Mouse (Mus musculus) spleen, adult 12 weeks (tissue): Measurements from ENCODE around the gene Scin.
"Not testable (repeated sequence)": the region's sequence is repeated elsewhere in the genome, so short reads cannot be mapped to it uniquely, and the experiment has no call there.

Experiments used
- DNase-seq: peaks from one replicate; pipeline ENCODE4 v3.0.0; 2022; ENCODE audit warnings: low spot score

The Scin gene

DNA sequence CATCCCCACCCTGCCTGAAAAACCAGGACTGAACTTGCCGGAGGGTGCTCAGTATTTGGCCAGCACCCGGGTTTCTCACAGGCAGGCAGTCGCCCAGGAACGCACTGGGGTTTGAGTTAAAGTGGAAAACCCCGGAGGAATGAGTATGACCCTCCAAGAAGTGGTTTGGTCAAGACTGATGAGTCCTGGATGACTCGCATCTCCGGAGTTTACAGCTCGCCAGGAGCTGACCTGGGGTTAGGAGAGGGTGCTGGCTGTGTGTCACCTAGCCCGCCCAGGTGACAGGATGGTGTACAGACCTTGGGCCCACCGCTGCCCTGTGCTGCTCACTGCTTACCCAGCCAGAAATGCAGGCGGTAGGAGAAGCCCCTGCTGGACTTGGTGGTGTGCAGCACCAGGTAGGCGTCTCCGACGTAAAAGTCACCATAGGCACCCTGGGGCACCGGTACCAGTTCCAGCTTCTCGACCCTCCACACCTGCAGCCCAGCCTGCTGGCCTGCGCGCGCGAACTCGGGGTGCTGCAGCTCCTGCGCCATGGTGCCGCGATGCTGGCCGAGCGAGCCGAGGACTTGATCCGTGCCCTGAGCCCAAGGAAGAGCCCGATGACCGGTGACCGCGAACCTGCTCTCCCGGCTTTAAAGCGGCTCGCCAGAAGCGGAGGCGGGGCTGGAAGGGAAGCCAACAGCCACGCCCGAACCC lies at the start of gene Scin:
Gene Scin, minus strand, starts transcription at position 656 of the 699 bp plus-strand sequence.
- no peak for DNase-seq

DNA sequence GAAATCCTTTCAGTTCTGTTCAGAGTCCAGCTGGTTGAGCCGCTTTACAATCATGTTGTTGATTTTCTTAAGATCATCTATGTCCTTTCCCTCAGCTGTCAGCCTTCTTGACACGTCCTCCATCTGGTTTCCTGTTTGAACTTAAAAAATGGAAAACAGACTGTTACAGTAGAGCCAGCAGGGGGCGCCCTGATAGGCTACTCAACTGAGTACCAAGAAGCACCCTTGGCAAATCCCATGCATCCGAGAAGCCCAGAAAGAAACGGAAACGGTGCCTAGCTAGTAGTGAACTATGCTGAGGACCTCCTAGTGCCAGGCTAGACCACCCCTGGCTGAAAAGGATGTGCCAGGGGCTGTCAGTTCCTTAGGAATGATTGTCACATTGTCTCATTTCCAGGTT lies 43.1 kb upstream of the Scin start:
- DNase-seq = no peak

- DNase-seq = no peak
These were observed 42.1 kb upstream of the Scin start for GRCm38 (mm10) chr12:40176158-40176557.

DNA sequence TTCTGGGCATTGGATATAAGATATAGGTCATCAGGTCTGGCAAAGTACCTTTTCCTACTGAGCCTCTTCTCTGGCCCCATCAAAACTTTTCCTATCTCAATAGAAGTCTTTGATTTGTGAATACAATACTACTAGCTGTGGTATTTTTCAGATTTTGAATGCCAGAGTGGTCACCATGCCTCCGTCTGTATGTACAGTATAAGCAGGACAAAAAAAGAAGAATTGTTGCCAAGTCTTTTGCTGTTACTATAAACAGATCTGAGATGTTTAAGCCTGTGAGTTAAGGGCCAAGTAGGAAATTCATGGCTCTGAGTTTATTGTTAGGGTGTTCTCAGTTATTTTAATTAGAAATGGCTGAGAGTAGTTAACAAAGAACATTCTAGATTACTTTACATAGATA lies 41.1 kb upstream of the Scin start:
- DNase-seq = not testable (repeated sequence)

DNA sequence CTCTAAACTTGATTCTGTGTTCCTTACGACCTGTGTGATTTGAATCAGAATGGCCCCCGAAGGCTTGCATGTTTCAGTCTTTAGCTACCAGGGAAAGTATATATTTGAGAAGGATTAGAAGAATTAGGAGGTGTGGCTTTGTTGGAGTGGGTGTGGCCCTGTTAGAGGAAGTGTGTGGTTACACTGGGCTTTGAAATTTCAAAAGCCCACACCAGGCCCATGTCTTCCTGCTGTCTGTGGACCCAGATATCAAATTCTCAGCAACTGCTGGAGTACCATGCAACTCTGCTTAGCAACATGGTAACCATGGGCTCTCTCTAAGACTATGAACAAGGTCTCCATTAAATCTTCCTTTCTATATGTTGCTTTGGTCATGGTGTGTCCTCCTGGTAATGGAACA lies 37.6 kb upstream of the Scin start:
- no peak for DNase-seq

GRCm38 (mm10) chr12:40169675-40170074 lies 35.6 kb upstream of the Scin start:
- DNase-seq = no peak

- DNase-seq = no peak
These were observed 30.6 kb upstream of the Scin start for GRCm38 (mm10) chr12:40164621-40165020.

DNA sequence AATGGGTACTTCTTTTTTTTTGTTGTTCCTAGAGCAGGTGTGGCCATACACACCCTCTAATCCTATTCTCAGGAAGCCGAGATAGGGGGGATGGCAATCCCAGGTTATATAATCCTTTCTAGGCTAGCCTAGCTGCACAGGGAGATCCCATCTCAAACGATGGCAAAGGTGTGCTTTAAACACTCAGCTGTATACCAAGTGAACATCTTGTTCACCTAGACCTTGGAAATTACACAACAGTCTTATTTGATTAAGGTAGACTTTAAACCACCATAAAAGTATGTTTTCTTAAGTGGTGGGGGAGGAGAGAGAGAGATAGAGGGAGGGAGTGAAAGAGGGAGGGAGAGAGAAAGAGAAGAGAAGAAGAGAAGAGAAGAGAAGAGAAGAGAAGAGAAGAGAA lies 26.7 kb upstream of the Scin start:
- no peak for DNase-seq

DNA sequence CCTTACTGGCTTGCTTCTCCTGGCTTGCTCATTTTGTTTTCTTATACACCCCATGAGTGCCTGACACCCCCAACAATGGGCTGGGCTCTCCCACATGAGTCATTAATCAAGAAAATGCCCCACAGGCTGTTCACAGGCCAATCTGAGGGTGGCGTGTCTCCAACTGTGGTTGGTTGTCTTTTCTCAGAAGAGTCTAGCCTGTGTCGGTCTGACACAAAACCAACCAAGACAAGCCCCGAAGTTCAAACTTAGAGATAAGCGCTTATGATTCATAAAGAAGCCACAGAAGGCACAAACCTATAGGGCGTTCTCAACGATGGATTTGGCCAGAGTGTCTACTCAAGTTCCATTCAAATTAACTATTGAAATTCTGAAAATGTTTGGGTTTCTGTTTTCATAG lies 20.2 kb upstream of the Scin start:
- DNase-seq = no peak

GRCm38 (mm10) chr12:40152353-40153069 lies 18.5 kb upstream of the Scin start:
- no peak for DNase-seq

- DNase-seq = no peak
These were observed 13.3 kb upstream of the Scin start for GRCm38 (mm10) chr12:40147319-40147718.

GRCm38 (mm10) chr12:40146510-40146909 lies 12.5 kb upstream of the Scin start:
- DNase-seq = no peak

GRCm38 (mm10) chr12:40140706-40141105 lies 6.7 kb upstream of the Scin start:
- no peak for DNase-seq

DNA sequence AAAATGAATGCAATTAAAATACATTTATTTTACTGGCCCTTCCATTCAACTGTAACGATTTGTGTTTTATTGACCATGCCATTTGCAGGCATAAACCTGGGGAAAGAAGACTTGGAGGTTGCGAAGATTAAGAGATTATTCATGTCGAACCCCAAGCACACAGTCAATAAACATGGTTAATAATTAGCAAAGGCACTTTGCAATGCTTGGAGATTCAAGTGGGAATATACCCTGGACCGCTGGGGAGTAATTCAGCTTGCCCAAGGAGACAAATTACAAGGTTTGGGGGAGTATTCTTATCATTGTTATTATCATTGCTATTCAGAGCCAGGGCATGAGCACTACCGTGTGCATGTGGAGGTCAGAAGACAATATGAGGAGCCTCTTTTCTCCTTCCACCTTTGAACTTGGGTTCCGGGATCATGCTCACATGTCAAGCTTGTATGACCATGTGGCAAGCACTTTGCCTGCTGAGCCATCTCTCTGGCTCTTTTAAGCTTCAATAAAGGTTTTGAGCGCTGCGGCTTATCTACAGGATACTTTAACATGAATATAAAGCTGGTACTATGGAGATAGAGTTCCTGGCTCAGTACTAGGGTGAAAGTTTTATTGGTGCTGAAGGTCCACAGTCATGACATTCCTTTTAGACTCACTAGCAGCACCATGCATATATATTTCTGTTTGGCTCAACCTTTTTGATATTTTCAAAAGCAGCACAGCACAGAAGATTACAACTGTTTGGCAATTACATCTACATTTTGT lies 5.6 kb upstream of the Scin start:
- DNase-seq = no peak

GRCm38 (mm10) chr12:40134529-40134928 lies 501 bp upstream of the Scin start:
- DNase-seq = no peak

DNA sequence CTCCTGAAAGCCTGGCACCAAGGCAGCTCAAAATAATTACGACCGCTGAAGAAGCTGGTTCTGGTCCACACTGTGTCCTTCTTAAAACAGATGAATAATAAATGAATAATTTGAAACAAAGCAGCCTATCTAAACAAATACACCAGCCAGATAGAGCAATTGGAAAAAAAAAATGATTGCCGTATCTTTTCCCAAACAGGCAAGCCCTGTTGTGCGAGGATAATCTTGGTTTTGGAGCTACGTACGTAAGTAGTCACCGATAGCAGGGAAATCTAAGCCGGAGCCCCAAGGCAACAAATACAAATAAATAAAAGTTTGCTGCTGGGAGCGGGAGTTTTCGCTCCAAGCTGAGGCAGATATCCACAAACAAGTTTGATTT lies 845 bp downstream of the Scin start:
- DNase-seq = no peak

GRCm38 (mm10) chr12:40118872-40119271 lies 15.2 kb downstream of the Scin start:
- DNase-seq = no peak

DNA sequence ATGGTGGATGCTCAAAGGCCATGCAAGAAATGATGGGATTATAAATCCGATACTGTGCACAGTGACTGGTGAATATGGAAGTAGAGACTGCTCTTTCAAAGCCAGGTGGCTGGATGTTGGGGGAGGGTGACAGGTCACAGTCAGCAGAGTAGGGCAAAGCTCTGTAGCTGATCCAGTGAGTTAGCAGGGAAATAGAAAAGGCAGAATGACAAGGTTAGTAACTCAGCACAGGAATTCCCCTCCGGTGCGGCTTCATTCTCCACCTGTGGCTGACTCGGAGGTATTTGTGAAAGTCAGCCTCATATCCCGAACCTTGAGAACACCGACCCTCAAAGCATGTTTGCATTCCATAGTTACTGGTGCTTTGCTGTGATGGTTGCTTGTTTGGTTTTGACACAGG lies 17.0 kb downstream of the Scin start:
- DNase-seq = no peak

DNA sequence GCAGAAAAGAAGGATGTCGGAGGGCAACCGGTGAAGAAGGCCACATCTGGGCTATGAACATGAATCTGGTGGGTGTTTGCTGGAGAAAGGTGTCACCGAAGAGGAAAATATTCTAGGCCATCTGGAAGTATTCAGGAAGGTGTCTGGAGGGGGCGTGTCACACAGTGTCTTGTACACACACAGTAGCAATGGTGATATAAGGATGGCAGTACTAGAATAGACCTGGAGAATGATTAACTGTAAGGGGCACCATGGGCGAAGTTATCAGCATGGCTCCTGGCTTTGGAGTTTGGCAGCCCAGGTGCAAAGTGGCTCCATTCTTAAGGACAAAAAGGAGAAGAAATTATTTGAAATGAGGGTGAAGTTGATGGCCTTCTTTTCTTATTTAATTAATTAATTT lies 17.8 kb downstream of the Scin start:
- DNase-seq = no peak

GRCm38 (mm10) chr12:40114883-40115282 lies 19.1 kb downstream of the Scin start:
- DNase-seq = no peak

DNA sequence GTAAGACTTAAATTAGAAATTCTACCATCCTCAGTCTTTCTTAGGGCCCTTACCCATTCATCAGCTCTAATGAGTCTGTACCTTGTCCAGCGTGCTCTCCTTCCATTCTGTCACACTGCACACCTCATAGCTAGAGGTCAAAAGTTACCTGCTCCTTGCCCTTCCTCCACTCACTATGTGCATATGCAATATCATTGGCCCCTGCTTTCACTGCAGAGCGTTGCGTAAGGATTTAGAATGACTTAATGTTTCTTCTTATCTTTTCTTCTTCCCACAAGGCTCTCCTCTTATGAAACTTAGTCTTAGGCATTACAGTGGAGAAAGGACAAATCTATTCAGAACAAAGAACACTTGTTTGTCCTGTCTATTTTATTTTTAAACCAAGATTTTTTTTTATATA lies 20.0 kb downstream of the Scin start:
- DNase-seq = no peak

GRCm38 (mm10) chr12:40113605-40114004 lies 20.4 kb downstream of the Scin start:
- no peak for DNase-seq

DNA sequence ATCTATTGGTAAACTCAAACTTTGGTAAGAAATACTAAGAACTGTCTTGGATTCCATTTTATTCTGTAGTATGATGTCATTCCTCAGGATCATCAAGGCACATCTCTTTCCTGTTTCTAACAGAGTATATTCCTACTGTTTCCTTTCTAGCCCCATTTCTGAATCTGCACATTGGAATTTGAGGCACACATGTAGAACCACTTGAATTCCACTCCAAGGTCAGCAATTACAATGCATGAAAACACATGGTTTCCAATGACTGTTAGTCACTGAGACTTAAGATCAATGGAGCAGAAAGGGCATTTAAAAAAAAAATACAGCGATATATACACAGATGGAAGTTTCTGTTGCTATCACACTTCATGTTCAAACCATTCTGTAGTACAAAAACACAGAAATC lies 24.8 kb downstream of the Scin start:
- DNase-seq = no peak
